Mouse (Mus musculus) limb, embryonic 11.5 days (tissue): ENCODE results near the gene Ppp2r3a. TPM values are rescaled to one million over a fixed set of nuclear protein-coding genes. Genes with fewer than 3 reads are reported as not detected.

Experiments
- ATAC-seq: fragments of 200-750 bp; cut with Nextera tagmentation; 2 replicates; pipeline ENCODE4 v1.8.0; 2017; ENCODE audit warnings: low read depth; ENCODE audit not compliant: insufficient number of reproducible peaks, low FRiP score, low TSS enrichment
- DNase-seq: peaks from one replicate; pipeline ENCODE4 v3.0.0-alpha.2; 2015; ENCODE audit warnings: low spot score
- H3K27ac ChIP-seq: fragments of 300-500 bp; sonication (generic); replicated peaks from 2 replicates; pipeline ENCODE4 v1.5.1; 2014; ENCODE audit warnings: low read depth, mild to moderate bottlenecking, low read length
- H3K27me3 ChIP-seq: fragments of 300-500 bp; sonication (generic); 2 replicates; pipeline ENCODE4 v1.6.1; 2014; ENCODE audit warnings: mild to moderate bottlenecking, low read length, mixed read lengths; ENCODE audit not compliant: control insufficient read depth, insufficient read depth
- H3K36me3 ChIP-seq: fragments of 300-500 bp; sonication (generic); 2 replicates; pipeline ENCODE4 v1.6.1; 2014; ENCODE audit warnings: mild to moderate bottlenecking, low read length, moderate library complexity, mixed read lengths; ENCODE audit not compliant: control insufficient read depth, insufficient read depth
- H3K4me1 ChIP-seq: fragments of 300-500 bp; sonication (generic); 2 replicates; pipeline ENCODE4 v1.6.1; 2014; ENCODE audit warnings: low read length, mixed read lengths; ENCODE audit not compliant: control insufficient read depth, insufficient read depth
- H3K4me2 ChIP-seq: fragments of 300-500 bp; sonication (generic); 2 replicates; pipeline ENCODE4 v1.6.1; 2014; ENCODE audit warnings: low read depth, mild to moderate bottlenecking, moderate library complexity; ENCODE audit not compliant: severe bottlenecking
- H3K4me3 ChIP-seq: fragments of 300-500 bp; sonication (generic); 2 replicates; pipeline ENCODE4 v1.5.1; 2014; ENCODE audit warnings: low read depth, low read length
- H3K9ac ChIP-seq: fragments of 300-500 bp; sonication (generic); 2 replicates; pipeline ENCODE4 v1.6.1; 2014; ENCODE audit warnings: mild to moderate bottlenecking, low read length
- H3K9me3 ChIP-seq: fragments of 300-500 bp; sonication (generic); 2 replicates; pipeline ENCODE4 v1.6.1; 2016; ENCODE audit warnings: low read length; ENCODE audit not compliant: control insufficient read depth
- WGBS: fragments of 180-500 bp; shearing (Covaris S2); extraction: QIAGEN DNeasy Blood & Tissue Kit; methylation state at CpG from one replicate; pipeline ENCODE4 v1.1.7; 2014; 5-methylcytosine and 5-hydroxymethylcytosine counted together
- polyA plus RNA-seq: library from polyadenylated mRNA; unstranded; fragments of >200 nt; fragmentation: Nextera tagmentation; extraction: Ambion mirVana; gene quantifications from 2 replicates; pipeline ENCODE4 v1.2.1, GENCODE M21; 2014

Ppp2r3a gene
- 12.5 and 15.2 TPM in 2 replicates for polyA plus RNA-seq

DNA sequence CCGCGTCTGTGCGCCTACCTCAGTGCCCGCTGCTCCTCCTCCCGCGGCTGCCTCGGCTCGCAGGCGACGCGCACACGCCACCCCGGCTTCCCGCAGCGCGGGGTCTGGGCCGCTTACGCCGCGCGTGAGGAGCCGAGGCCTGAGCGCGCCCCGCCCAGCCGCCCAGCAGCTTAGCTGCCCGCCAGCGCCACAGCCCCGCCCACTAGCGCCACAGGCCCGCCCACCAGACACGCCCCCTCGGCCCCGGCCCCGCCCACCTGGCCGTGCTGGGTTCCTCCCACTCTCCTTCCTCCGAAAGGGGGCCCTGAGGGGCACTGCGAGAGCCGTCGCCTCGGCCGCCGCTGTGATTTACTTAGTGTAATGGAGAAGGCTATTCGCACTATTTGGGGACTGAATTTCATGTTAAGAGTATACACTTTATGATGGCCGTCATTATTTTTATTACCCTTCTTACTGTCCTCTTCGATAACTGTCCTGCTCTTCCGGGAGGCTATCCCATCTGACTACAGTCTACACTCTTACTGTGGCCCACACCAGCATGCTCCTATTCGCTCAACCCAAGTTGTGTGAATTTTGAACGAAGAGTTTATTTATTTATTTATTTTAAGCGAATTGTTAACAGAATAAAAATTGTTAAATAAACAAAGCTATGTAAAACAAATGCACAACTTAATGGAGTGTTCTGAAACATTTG lies at the start of gene Ppp2r3a:
Gene Ppp2r3a, minus strand, starts transcription at position 152 of the 694 bp plus-strand sequence.
- Histone ChIP-seq H3K4me2 (peak within 1 kb of the TSS; percentile 62), H3K4me1 (0 out of 2 replicates have a peak, but pooled peaks cover 2% of the 10 kb centered on the region), H3K9ac (peak within 1 kb of the TSS; percentile 87), H3K9me3 (no peaks in the 10 kb centered on the region), H3K4me3 (peak within 1 kb of the TSS; percentile 64), H3K27ac (peak within 1 kb of the TSS; percentile 93), H3K36me3 (no peaks in the 10 kb centered on the region), H3K27me3 (no peaks in the 10 kb centered on the region)
- 2% methylated on average over 39 of the region's 50 CpGs for WGBS
- ATAC-seq (peak; percentile 94), DNase-seq (peak; percentile 100)

GRCm38 (mm10) chr9:101300441-101300935 lies 48.9 kb upstream of the Ppp2r3a start:
- no peak overlapping the region for H3K27ac ChIP-seq
- no peaks in the 10 kb centered on the region for H3K9me3 ChIP-seq
- H3K4me2 ChIP-seq, result no peak overlapping the region
- ATAC-seq (no peak), DNase-seq (no peak)
- no peak overlapping the region for H3K9ac ChIP-seq
- no peak overlapping the region for H3K4me3 ChIP-seq
- H3K36me3 ChIP-seq, result no peaks in the 10 kb centered on the region
- 84% methylated on average over 4 of the region's 4 CpGs for WGBS
- H3K4me1 ChIP-seq, result no peaks in the 10 kb centered on the region
- H3K27me3 ChIP-seq, result no peaks in the 10 kb centered on the region

DNA sequence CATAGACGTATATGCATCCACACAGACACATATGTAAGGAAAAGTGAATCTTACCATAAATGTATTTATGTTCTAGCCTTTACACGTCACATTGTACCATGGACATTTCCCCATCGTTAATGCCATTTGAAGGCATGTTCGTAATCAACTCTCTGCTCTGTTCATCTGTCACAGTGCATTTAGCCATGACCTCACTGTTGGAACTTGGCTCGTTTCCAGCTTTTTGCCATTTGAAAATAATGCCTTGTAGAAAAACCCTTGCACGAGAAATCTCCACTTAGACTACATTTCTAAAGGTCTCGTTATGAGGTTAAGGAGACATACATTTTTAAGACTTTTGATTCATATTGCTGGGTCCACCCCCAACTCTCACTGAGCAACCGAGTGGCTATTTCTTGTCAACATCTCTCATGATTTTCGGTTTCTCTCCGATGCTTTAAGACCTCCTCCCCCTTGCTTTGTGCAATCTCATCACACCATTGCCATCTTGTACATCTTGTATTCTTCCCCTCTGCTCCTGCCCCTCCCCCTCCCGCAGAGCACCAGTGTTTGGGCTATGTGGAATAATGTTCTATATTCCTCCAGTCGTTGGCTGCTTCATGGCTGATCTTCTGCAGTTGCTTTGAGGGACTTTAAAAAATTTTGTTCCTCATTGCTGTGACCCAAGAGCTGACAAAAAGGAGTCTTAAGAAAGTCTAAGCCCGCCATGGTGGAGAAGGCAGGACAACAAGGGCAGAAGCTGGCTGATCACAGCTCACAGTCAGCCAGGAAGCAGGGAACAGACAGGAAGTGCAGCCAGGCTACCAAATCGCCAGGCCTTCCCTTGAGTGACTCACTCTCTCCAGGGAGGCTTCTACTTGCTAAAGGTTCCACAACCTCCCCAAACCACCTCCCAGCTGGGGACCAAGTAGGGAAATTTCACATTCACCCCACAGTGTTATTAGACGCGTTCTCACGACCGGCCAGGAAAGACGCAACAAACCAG lies 40.4 kb upstream of the Ppp2r3a start:
- no peak for ATAC-seq
- Histone ChIP-seq H3K4me2 (no peak overlapping the region), H3K9me3 (no peaks in the 10 kb centered on the region), H3K36me3 (no peaks in the 10 kb centered on the region), H3K27ac (no peak overlapping the region), H3K9ac (no peak overlapping the region), H3K4me3 (no peak overlapping the region), H3K4me1 (no peaks in the 10 kb centered on the region), H3K27me3 (no peaks in the 10 kb centered on the region)
- no peak for DNase-seq
- WGBS, result 85% methylated on average over 19 of the region's 19 CpGs

DNA sequence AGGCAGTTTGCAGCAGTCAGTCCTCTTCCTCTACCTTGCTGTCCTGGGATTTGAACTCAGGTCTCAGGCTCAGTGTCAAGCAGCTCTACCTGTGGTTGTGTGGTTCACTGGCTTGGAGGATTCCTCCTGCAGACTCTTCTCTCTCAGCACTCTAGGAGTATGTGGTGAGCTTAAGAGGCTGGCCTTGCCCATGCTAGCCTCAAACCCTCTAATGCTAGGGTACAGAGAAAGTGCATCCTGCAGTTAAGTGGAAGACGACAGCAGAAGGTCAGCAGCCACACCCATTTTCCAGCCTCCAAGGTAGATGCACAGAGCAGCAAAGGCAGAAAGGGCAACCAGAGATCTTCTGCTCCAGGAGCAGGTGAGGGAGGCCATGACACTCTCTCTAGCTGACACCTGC lies 39.3 kb upstream of the Ppp2r3a start:
- Histone ChIP-seq H3K4me1 (no peaks in the 10 kb centered on the region), H3K27ac (no peak overlapping the region), H3K9me3 (no peaks in the 10 kb centered on the region), H3K9ac (no peak overlapping the region), H3K4me2 (no peak overlapping the region), H3K36me3 (no peaks in the 10 kb centered on the region), H3K27me3 (no peaks in the 10 kb centered on the region), H3K4me3 (no peak overlapping the region)
- 72% methylated on average over 1 of the region's 1 CpGs for whole genome bisulfite sequencing
- ATAC-seq, result no peak
- no peak for DNase-seq

DNA sequence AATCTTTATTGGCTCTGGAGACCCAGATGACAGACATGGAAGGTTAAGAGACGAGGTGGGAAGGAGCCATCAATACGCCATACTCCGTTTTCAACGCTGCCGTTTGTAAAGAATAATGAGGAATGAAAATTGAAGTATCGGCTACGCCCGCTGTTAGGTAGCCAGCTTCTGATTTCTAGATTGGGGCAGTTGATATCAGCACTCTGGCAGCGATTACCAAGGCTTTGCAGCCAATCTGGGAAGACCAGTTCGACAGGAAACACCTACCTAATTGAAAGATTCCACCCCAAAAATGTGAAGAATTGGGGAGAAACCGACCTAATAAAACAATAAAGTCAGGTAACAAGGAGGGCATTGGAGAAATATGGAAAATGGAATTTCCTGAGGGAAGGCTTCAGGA lies 38.2 kb upstream of the Ppp2r3a start:
- DNase-seq, result no peak
- WGBS, result 78% methylated on average over 11 of the region's 11 CpGs

GRCm38 (mm10) chr9:101288901-101289647 lies 37.5 kb upstream of the Ppp2r3a start:
- Histone ChIP-seq H3K27me3 (no peaks in the 10 kb centered on the region), H3K9me3 (no peaks in the 10 kb centered on the region), H3K27ac (no peak overlapping the region), H3K9ac (no peak overlapping the region), H3K4me2 (no peak overlapping the region), H3K36me3 (no peaks in the 10 kb centered on the region), H3K4me3 (no peak overlapping the region), H3K4me1 (no peaks in the 10 kb centered on the region)
- ATAC-seq (no peak), DNase-seq (no peak)
- WGBS, result 91% methylated on average over 14 of the region's 14 CpGs

More for the DNA sequence above, 38.2 kb upstream of the Ppp2r3a start:
- Histone ChIP-seq H3K4me2 (no peak overlapping the region), H3K4me3 (no peak overlapping the region), H3K27ac (no peak overlapping the region), H3K9ac (no peak overlapping the region), H3K9me3 (no peaks in the 10 kb centered on the region), H3K27me3 (no peaks in the 10 kb centered on the region), H3K36me3 (no peaks in the 10 kb centered on the region), H3K4me1 (no peaks in the 10 kb centered on the region)
- no peak for ATAC-seq

GRCm38 (mm10) chr9:101286766-101287165 lies 35.2 kb upstream of the Ppp2r3a start:
- H3K4me2 ChIP-seq, result no peak overlapping the region
- no peaks in the 10 kb centered on the region for H3K4me1 ChIP-seq
- no peaks in the 10 kb centered on the region for H3K36me3 ChIP-seq
- no peak overlapping the region for H3K27ac ChIP-seq
- 90% methylated on average over 4 of the region's 4 CpGs for WGBS
- no peak overlapping the region for H3K4me3 ChIP-seq
- H3K27me3 ChIP-seq, result no peaks in the 10 kb centered on the region
- no peaks in the 10 kb centered on the region for H3K9me3 ChIP-seq
- DNase-seq (no peak), ATAC-seq (no peak)
- no peak overlapping the region for H3K9ac ChIP-seq

- Histone ChIP-seq H3K27me3 (no peaks in the 10 kb centered on the region), H3K9me3 (no peaks in the 10 kb centered on the region), H3K4me2 (no peak overlapping the region), H3K4me1 (no peaks in the 10 kb centered on the region), H3K4me3 (no peak overlapping the region), H3K27ac (no peak overlapping the region), H3K36me3 (no peaks in the 10 kb centered on the region), H3K9ac (no peak overlapping the region)
- DNase-seq (no peak), ATAC-seq (no peak)
- WGBS, result 74% methylated on average over 4 of the region's 4 CpGs
These were observed 32.5 kb upstream of the Ppp2r3a start for GRCm38 (mm10) chr9:101284049-101284448.
